Mouse (Mus musculus): ENCODE measurements around the gene Kcnip3. TPM values are rescaled to one million over a fixed set of nuclear protein-coding genes. Genes with fewer than 3 reads are reported as not detected.
A peak's percentile ranks its signal among the peaks of the same experiment; 100 is the strongest.

Kcnip3 gene
- total RNA-seq, 1 experiment from 2014 or later = 4.0 TPM

- ATAC-seq (replicated peaks; ENCODE audit: low read depth, poor library complexity, severe bottlenecking) = no peak
Measured at GRCm38 (mm10) chr2:127479210-127479609, 42.7 kb downstream of the Kcnip3 start.

GRCm38 (mm10) chr2:127472279-127472678 is 49.6 kb downstream of the Kcnip3 start:
- no peak for ATAC-seq (replicated peaks; ENCODE audit: low read depth, poor library complexity, severe bottlenecking)

- ATAC-seq (replicated peaks; ENCODE audit: low read depth, poor library complexity, severe bottlenecking) = no peak
Measured at GRCm38 (mm10) chr2:127471281-127471680, 50.6 kb downstream of the Kcnip3 start.

- ATAC-seq (replicated peaks; ENCODE audit: low read depth, poor library complexity, severe bottlenecking) = no peak
Measured at GRCm38 (mm10) chr2:127470661-127471060, 51.2 kb downstream of the Kcnip3 start.

- no peak for ATAC-seq (replicated peaks; ENCODE audit: low read depth, poor library complexity, severe bottlenecking)
Measured at GRCm38 (mm10) chr2:127470183-127470582, 51.7 kb downstream of the Kcnip3 start.

GRCm38 (mm10) chr2:127462314-127462713 is 59.6 kb downstream of the Kcnip3 start:
- ATAC-seq (replicated peaks; ENCODE audit: low read depth, poor library complexity, severe bottlenecking) = peak; percentile 97

GRCm38 (mm10) chr2:127461351-127461750 is 60.5 kb downstream of the Kcnip3 start:
- no peak for ATAC-seq (replicated peaks; ENCODE audit: low read depth, poor library complexity, severe bottlenecking)

GRCm38 (mm10) chr2:127459341-127459740 is 62.6 kb downstream of the Kcnip3 start:
- ATAC-seq (replicated peaks; ENCODE audit: low read depth, poor library complexity, severe bottlenecking) = no peak

- peak; percentile 64 for ATAC-seq (replicated peaks; ENCODE audit: low read depth, poor library complexity, severe bottlenecking)
Measured at GRCm38 (mm10) chr2:127453764-127454163, 68.1 kb downstream of the Kcnip3 start.

- no peak for ATAC-seq (replicated peaks; ENCODE audit: low read depth, poor library complexity, severe bottlenecking)
Measured at GRCm38 (mm10) chr2:127453141-127453540, 68.8 kb downstream of the Kcnip3 start.

GRCm38 (mm10) chr2:127451748-127452147 is 70.1 kb downstream of the Kcnip3 start:
- 0 out of 2 replicates have a peak, but pooled peaks have one; percentile 16 for ATAC-seq (replicated peaks; ENCODE audit: low read depth, poor library complexity, severe bottlenecking)

GRCm38 (mm10) chr2:127449691-127450090 is 72.2 kb downstream of the Kcnip3 start:
- ATAC-seq (replicated peaks; ENCODE audit: low read depth, poor library complexity, severe bottlenecking) = no peak

GRCm38 (mm10) chr2:127446847-127447246 is 75.0 kb downstream of the Kcnip3 start:
- no peak for ATAC-seq (replicated peaks; ENCODE audit: low read depth, poor library complexity, severe bottlenecking)

- peak; percentile 97 for ATAC-seq (replicated peaks; ENCODE audit: low read depth, poor library complexity, severe bottlenecking)
Measured at GRCm38 (mm10) chr2:127444055-127444789, 77.7 kb downstream of the Kcnip3 start, which contains the start of gene Fahd2a. Fahd2a (minus strand) TSS chr2:127444565.

GRCm38 (mm10) chr2:127437697-127438096 is 84.2 kb downstream of the Kcnip3 start:
- no peak for ATAC-seq (replicated peaks; ENCODE audit: low read depth, poor library complexity, severe bottlenecking)

GRCm38 (mm10) chr2:127435554-127435953 is 86.3 kb downstream of the Kcnip3 start:
- no peak for ATAC-seq (replicated peaks; ENCODE audit: low read depth, poor library complexity, severe bottlenecking)

- ATAC-seq (replicated peaks; ENCODE audit: low read depth, poor library complexity, severe bottlenecking) = peak; percentile 57
Measured at GRCm38 (mm10) chr2:127435135-127435534, 86.8 kb downstream of the Kcnip3 start.

- no peak for ATAC-seq (replicated peaks; ENCODE audit: low read depth, poor library complexity, severe bottlenecking)
Measured at GRCm38 (mm10) chr2:127433487-127434295, 88.2 kb downstream of the Kcnip3 start.

GRCm38 (mm10) chr2:127430238-127430637 is 91.7 kb downstream of the Kcnip3 start:
- ATAC-seq (replicated peaks; ENCODE audit: low read depth, poor library complexity, severe bottlenecking) = peak; percentile 67

GRCm38 (mm10) chr2:127424977-127425376 is 96.9 kb downstream of the Kcnip3 start, which contains the start of gene Gpat2:
Gpat2 (plus strand) TSS chr2:127425199.
- ATAC-seq (replicated peaks; ENCODE audit: low read depth, poor library complexity, severe bottlenecking) = no peak
